Mouse (Mus musculus) ovary, postnatal 14 days (tissue): ENCODE measurements around the gene Akap7.

ENCODE experiments used
- DNase-seq: peaks from one replicate; pipeline ENCODE4 v3.0.0; 2022; ENCODE audit warnings: low spot score

Akap7 gene

DNA sequence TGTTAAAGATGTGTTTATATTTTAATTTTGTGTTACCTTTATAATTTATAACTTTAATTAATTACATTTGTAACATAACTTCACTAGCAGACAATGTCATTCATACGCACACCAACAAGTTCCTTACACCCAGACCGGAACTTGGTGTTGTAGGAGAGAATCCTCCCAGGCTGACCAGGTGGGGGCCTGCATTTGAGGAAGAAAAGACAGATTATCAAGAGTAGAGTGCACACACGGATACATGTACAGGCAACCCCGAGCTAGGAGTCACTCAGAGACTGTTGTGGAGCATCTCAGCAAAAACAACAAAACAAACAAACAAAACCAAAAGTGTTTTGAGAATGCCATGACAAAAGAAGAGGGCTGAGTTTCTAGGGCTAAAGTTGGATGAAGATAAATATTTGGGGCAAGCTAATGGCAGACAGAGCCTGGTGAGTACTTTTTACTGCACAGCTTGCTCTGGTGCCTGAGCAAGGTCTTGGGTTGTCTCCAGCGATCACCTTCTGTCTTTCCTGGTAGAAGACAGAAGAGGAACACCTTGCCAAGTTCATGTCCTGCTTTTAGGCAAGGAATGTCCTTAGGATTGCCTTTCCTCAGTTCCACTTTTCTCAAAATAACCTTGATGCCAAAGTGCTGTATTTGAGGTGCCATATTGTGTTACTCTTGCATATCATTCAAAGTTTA is 186.7 kb downstream of the Akap7 start:
- no peak for DNase-seq
